Mouse (Mus musculus) B cell, adult (primary cell): ENCODE results near the gene Ephb1. TPM values are rescaled to one million over a fixed set of nuclear protein-coding genes. Genes with fewer than 3 reads are reported as not detected.

Experiments
- total RNA-seq: library from RNA; stranded (reverse); gene quantifications from 4 replicates; pipeline ENCODE4 v1.2.4, GENCODE M21; 2023; ENCODE audit not compliant: inconsistent age

The Ephb1 gene
- total RNA-seq: not detected in 4 replicates

GRCm38 (mm10) chr9:102354561-102354973 is at the start of gene Ephb1:
Gene Ephb1, minus strand, starts transcription at chr9:102354693.

Other genes starting within 250 kb of the Ephb1 start
- gene Ky, start 151.1 kb upstream of the Ephb1 start, total RNA-seq: 0.48 to 0.54 TPM (median 0.51 TPM) in 4 replicates